ENCODE assay signal across 8 mouse cellular contexts in the genomic region with DNA sequence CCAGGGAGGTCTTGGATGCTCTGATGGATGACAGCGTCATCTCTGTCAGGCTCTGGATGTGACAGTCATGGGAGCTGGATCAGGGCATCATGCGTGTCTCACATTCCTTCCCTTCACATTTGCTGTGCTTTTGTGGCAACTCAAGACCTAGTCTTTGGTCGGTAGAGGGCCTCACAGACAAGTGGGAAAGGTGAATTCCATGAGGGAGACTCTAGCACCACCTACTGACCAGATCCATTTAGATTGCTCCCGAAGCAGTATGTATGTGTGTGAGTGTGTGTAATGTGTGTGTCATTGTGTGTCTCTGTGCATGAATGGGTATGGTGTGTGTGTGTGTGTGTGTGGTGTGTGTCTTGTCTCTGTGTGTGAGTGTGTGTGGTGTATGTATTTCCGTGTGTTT. TPM values are rescaled to one million over a fixed set of nuclear protein-coding genes. Genes with fewer than 3 reads are reported as not detected.
A peak's percentile ranks its signal among the peaks of the same experiment; 100 is the strongest.
DNase-seq lines count a peak whose midpoint lies in the region.

No protein-coding gene starts in this region.

- intact Hi-C loops in left cerebral cortex, postnatal 4 days (cut with DNase I): loop anchor here (5.0 kb wide), 1 partner anchor 97 kb away; no protein-coding TSS in a partner anchor

- DNase-seq in thymus, postnatal 0 days (ENCODE audit: low spot score): peak; percentile 53
- DNase-seq in thymus, adult 18-20 months: no peak
- peak; percentile 11 for DNase-seq in c-Kit-positive CD71-positive TER-119-positive erythroid progenitor cells, embryonic 14.5 days (ENCODE audit: low spot score)
- DNase-seq in frontal cortex, postnatal 10 days (ENCODE audit: low spot score in 2 of 2): peak; percentile 45 to 57
- DNase-seq in kidney, adult 9 months: peak; percentile 87
- DNase-seq in left cerebral cortex, postnatal 4 days: peak; percentile 57
- DNase-seq in right cerebral cortex, postnatal 36 days (ENCODE audit: low spot score in 2 of 2): peak; percentile 52 to 59
- DNase-seq in spleen, adult 18-20 months: no peak

RNA-seq across cellular contexts. Expression of gene Fbln1, which starts 43.5 kb away (rescaled TPM):
- 24.3 and 28.5 TPM in 2 replicates for polyA plus RNA-seq in thymus, postnatal 0 days (2015; fragmentation: Nextera tagmentation; extraction: Ambion mirVana)
- 10 to 100 TPM; 19.0 to 24.7 TPM for total RNA-seq in left cerebral cortex, postnatal 4 days (2021)

Comparison
In these comparisons a context has a peak if more than half of its experiments do, and no peak if none do; other contexts are left out.
1. DNase-seq: peak in thymus, postnatal 0 days (single experiment), c-Kit-positive CD71-positive TER-119-positive erythroid progenitor cells, embryonic 14.5 days (single experiment), frontal cortex, postnatal 10 days (2 of 2), kidney, adult 9 months (single experiment), left cerebral cortex, postnatal 4 days (single experiment) and right cerebral cortex, postnatal 36 days (2 of 2); none in thymus, adult 18-20 months (0 of 2) and spleen, adult 18-20 months (0 of 2).